In genomic region chr5:44719872-44720271, GRCm38 (mm10) we compare ENCODE assay signal across 23 mouse cellular contexts.
"Had no signal": no experiment of that assay in that cellular context is flagged by ENCODE, and none has a peak within 500 bp of the region (broad histone marks: within the 10 kb centered on the region; RNA-seq: fewer than 3 reads in every experiment).

No protein-coding gene starts in this region.

- H3K36me3 ChIP-seq: heart, embryonic 13.5 days; heart, embryonic 15.5 days; hindbrain, embryonic 13.5 days; hindbrain, embryonic 15.5 days; limb, embryonic 13.5 days; limb, embryonic 15.5 days; liver, embryonic 12.5 days had no signal

- H3K27ac ChIP-seq: heart, embryonic 13.5 days; heart, embryonic 15.5 days; hindbrain, embryonic 13.5 days; hindbrain, embryonic 15.5 days; hindbrain, postnatal 0 days; layer of hippocampus, adult 2 months; left cerebral cortex, adult 2 months; limb, embryonic 13.5 days; limb, embryonic 15.5 days; liver, embryonic 12.5 days; liver, embryonic 14.5 days had no signal

- H3K4me1 ChIP-seq: heart, embryonic 13.5 days; heart, embryonic 15.5 days; limb, embryonic 15.5 days; liver, embryonic 12.5 days had no signal

- H3K4me3 ChIP-seq: heart, embryonic 13.5 days; heart, embryonic 15.5 days; hindbrain, embryonic 13.5 days; hindbrain, embryonic 15.5 days; layer of hippocampus, adult 2 months; left cerebral cortex, adult 2 months; limb, embryonic 13.5 days; limb, embryonic 15.5 days; liver, embryonic 12.5 days had no signal

- DNase-seq: gastrocnemius, postnatal 14 days; gastrocnemius, postnatal 36 days; heart, adult 18-20 months; heart, postnatal 14 days; heart, postnatal 36 days; kidney, adult 18-20 months; kidney, adult 8-10 months; kidney, postnatal 10 days; kidney, postnatal 25 days; kidney, postnatal 4 days; layer of hippocampus, postnatal 36 days; left cerebral cortex, postnatal 4 days had no signal

- H3K27me3 ChIP-seq: heart, embryonic 13.5 days; heart, embryonic 15.5 days; hindbrain, embryonic 13.5 days; hindbrain, embryonic 15.5 days; limb, embryonic 13.5 days; limb, embryonic 15.5 days; liver, embryonic 12.5 days had no signal

- H3K9ac ChIP-seq: heart, embryonic 13.5 days; heart, embryonic 15.5 days; hindbrain, embryonic 13.5 days; hindbrain, embryonic 15.5 days; limb, embryonic 13.5 days; limb, embryonic 15.5 days; liver, embryonic 12.5 days; liver, embryonic 14.5 days had no signal
